Mouse (Mus musculus): ENCODE results near the gene Crb1. TPM values are rescaled to one million over a fixed set of nuclear protein-coding genes. Genes with fewer than 3 reads are reported as not detected.

Crb1 gene
- polyA plus RNA-seq, 2 experiments = 0.04 TPM; not detected in 1

DNA sequence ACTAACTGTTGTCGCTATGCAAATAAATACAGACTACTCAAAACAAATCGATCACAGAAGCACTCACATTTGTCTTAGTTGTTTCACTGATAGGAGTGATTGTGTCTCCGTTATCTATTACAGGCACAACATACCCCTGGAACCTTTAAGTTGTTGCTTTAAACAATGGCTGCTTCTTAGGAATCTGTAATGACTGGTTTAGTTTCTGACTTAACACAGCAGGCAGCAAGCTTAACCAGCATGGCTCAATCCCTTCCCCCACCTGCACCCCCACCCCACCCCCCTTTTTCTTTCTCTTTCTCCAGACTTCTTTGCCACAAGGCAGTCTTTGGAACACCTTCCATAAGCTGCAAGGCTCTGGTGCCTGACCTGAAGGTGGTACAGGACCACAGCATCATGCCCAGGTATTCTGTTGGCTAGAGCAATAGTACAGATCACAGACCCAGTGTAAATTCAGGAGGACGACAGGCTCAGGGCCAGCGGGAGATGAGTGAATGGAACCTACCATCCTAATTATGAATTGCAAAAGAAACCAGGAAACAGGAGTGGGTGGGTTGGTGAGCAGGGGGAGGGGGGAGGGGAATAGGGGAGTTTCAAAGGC lies 182.4 kb downstream of the Crb1 start:
- H3K27ac ChIP-seq (replicated peaks; ENCODE audit: low read depth, low read length) = no peak overlapping the region
- H3K4me1 ChIP-seq (ENCODE audit: control insufficient read depth, insufficient read depth, low read length) = peaks cover 5% of the 10 kb centered on the region
- H3K27me3 ChIP-seq (ENCODE audit: control insufficient read depth, insufficient read depth, low read length) = no peaks in the 10 kb centered on the region; the same call in 1 of the 2 replicates
- 9% methylated on average over 5 of the region's 5 CpGs for WGBS
- no peak overlapping the region for H3K9ac ChIP-seq (ENCODE audit: low read depth, low read length, severe bottlenecking)
- H3K9me3 ChIP-seq (ENCODE audit: control insufficient read depth, low read length) = no peaks in the 10 kb centered on the region
- no peaks in the 10 kb centered on the region for H3K36me3 ChIP-seq (ENCODE audit: control insufficient read depth, insufficient read depth, low read length)
- H3K4me2 ChIP-seq (replicated peaks; ENCODE audit: low read depth, low read length, severe bottlenecking) = no peak overlapping the region
- no peak for DNase-seq (ENCODE audit: low spot score)
- TF ChIP-seq POLR2A (IDR thresholded peaks at IDR 0.05; ENCODE audit: borderline replicate concordance, extremely low read depth, insufficient read depth, insufficient read length) = no peak
- ATAC-seq (ENCODE audit: low FRiP score, low read depth) = no peak
- H3K4me3 ChIP-seq (replicated peaks; ENCODE audit: low read length) = no peak overlapping the region

DNA sequence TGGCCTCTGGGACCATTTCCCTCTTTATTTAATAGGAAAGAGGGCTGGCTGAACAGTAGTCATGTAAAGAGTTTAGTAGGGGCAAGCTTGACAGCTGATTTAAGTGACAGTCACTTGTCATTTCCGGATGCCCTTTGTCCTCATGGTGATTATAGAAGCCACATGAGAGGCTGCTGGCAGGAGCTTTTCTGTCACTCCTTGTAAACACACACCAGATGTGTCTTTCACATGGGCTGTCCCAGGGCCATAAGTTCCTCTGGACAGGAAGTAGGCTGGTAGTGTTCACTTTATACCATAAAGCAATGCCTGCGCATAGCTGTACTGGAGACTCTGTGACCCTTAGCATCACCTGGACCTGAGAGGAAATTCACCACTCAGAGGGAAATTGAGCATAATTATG lies 182.9 kb downstream of the Crb1 start:
- H3K4me2 ChIP-seq (replicated peaks; ENCODE audit: low read depth, low read length, severe bottlenecking) = no peak overlapping the region

DNA sequence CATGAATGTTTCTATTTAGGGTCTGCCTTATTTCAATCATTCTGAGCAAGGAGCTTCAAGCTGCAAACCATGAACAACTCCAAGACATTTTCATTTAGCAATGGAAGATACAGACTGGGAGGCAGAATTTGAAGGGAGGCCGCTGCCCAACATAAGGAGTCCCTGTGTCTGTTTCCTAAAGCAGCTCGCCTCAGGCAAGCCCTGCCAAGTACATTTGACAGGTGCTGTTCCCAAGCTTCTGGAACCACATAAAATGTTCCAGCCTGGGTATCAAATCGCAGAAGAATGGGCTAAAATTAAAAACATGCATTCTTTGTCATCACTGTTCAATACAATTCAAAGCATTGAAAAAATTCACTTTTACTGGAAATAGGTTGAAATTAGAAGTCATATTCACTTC lies 184.3 kb downstream of the Crb1 start:
- no peak for TF ChIP-seq POLR2A (IDR thresholded peaks at IDR 0.05; ENCODE audit: borderline replicate concordance, extremely low read depth, insufficient read depth, insufficient read length)
- H3K36me3 ChIP-seq (ENCODE audit: control insufficient read depth, insufficient read depth, low read length) = no peaks in the 10 kb centered on the region
- peaks cover 5% of the 10 kb centered on the region for H3K4me1 ChIP-seq (ENCODE audit: control insufficient read depth, insufficient read depth, low read length)
- H3K4me3 ChIP-seq (replicated peaks; ENCODE audit: low read length) = no peak overlapping the region
- no peaks in the 10 kb centered on the region for H3K9me3 ChIP-seq (ENCODE audit: control insufficient read depth, low read length)
- no peak overlapping the region for H3K27ac ChIP-seq (replicated peaks; ENCODE audit: low read depth, low read length)
- no peaks in the 10 kb centered on the region; the same call in 1 of the 2 replicates for H3K27me3 ChIP-seq (ENCODE audit: control insufficient read depth, insufficient read depth, low read length)
- WGBS = 20% methylated on average over 3 of the region's 3 CpGs
- 0 out of 2 replicates have a peak, but pooled peaks have one; percentile 41 for ATAC-seq (ENCODE audit: low FRiP score, low read depth)
- H3K9ac ChIP-seq (ENCODE audit: low read depth, low read length, severe bottlenecking) = no peak overlapping the region
- DNase-seq (ENCODE audit: low spot score) = no peak
- no peak overlapping the region for H3K4me2 ChIP-seq (replicated peaks; ENCODE audit: low read depth, low read length, severe bottlenecking)

More for the DNA sequence above, 182.9 kb downstream of the Crb1 start:
- ATAC-seq (ENCODE audit: low FRiP score, low read depth) = no peak
- no peak overlapping the region for H3K9ac ChIP-seq (ENCODE audit: low read depth, low read length, severe bottlenecking)
- H3K4me3 ChIP-seq (replicated peaks; ENCODE audit: low read length) = no peak overlapping the region
- H3K9me3 ChIP-seq (ENCODE audit: control insufficient read depth, low read length) = no peaks in the 10 kb centered on the region
- H3K27ac ChIP-seq (replicated peaks; ENCODE audit: low read depth, low read length) = no peak overlapping the region
- 26% methylated on average over 2 of the region's 2 CpGs for WGBS
- no peak for DNase-seq (ENCODE audit: low spot score)
- H3K4me1 ChIP-seq (ENCODE audit: control insufficient read depth, insufficient read depth, low read length) = peaks cover 5% of the 10 kb centered on the region
- TF ChIP-seq POLR2A (IDR thresholded peaks at IDR 0.05; ENCODE audit: borderline replicate concordance, extremely low read depth, insufficient read depth, insufficient read length) = no peak
- no peaks in the 10 kb centered on the region for H3K36me3 ChIP-seq (ENCODE audit: control insufficient read depth, insufficient read depth, low read length)
- H3K27me3 ChIP-seq (ENCODE audit: control insufficient read depth, insufficient read depth, low read length) = no peaks in the 10 kb centered on the region; the same call in 1 of the 2 replicates

DNA sequence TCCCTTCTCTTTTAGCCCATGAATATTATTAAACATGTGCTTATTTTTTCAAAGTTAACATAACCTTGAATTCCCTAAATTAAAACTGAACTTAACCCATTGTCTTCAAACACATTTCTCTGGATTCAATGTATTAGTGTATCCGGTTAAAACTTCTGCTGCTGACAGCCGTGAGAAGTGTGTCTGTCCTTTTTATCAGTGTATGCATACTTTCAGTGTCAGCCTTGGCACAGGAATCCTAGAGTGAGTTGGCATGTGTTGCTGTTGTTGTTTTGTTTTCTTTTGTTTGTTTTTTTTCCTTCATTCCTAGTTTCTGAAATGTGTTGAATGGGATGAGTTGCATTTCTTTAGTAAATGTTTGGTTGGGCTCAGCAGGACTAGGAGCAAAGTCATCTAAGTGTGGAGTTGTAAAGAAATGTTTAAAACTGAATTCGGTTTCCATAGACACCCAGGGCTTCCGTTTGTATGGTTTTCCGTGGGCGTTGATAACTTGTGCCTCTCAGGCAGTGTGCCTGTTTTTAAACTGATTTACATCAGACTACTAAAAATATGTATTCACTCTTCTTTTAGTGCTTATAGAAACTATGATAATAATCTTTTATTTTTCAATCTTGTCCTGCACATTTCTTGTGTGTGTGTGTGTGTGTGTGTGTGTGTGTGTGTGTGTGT lies 196.3 kb downstream of the Crb1 start:
- TF ChIP-seq POLR2A (IDR thresholded peaks at IDR 0.05; ENCODE audit: borderline replicate concordance, extremely low read depth, insufficient read depth, insufficient read length) = no peak
- Histone ChIP-seq H3K4me3 (replicated peaks; ENCODE audit: low read length) (no peak overlapping the region), H3K27me3 (ENCODE audit: control insufficient read depth, insufficient read depth, low read length) (no peaks in the 10 kb centered on the region), H3K4me2 (replicated peaks; ENCODE audit: low read depth, low read length, severe bottlenecking) (no peak overlapping the region), H3K9me3 (ENCODE audit: control insufficient read depth, low read length) (no peaks in the 10 kb centered on the region), H3K36me3 (ENCODE audit: control insufficient read depth, insufficient read depth, low read length) (no peaks in the 10 kb centered on the region), H3K9ac (ENCODE audit: low read depth, low read length, severe bottlenecking) (no peak overlapping the region), H3K4me1 (ENCODE audit: control insufficient read depth, insufficient read depth, low read length) (no peaks in the 10 kb centered on the region), H3K27ac (replicated peaks; ENCODE audit: low read depth, low read length) (no peak overlapping the region)
- 76% methylated on average over 6 of the region's 6 CpGs for WGBS
- DNase-seq (ENCODE audit: low spot score) (no peak), ATAC-seq (ENCODE audit: low FRiP score, low read depth) (no peak)

DNA sequence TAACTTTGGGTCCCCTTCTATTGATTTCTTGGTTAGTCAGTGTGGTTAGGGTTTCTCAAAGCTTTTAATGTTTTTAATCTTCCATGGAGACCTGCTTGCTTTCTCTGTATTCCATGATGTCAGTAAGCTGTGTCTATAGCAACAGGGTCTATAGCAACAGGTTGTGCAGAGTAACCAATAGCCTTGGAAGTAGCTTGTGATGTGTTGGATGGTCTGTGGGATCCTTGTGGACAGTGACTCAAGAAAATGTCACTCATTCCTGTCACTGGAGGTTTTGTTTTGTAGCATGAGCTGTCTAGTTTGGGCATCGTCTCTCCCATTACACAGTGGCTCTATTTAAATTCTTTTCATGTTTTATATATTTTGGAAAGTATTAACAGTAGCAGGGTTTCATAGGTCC lies 197.2 kb downstream of the Crb1 start:
- H3K36me3 ChIP-seq (ENCODE audit: control insufficient read depth, insufficient read depth, low read length) = no peaks in the 10 kb centered on the region
- H3K4me1 ChIP-seq (ENCODE audit: control insufficient read depth, insufficient read depth, low read length) = no peaks in the 10 kb centered on the region
- no peak overlapping the region for H3K4me2 ChIP-seq (replicated peaks; ENCODE audit: low read depth, low read length, severe bottlenecking)
- no peak overlapping the region for H3K4me3 ChIP-seq (replicated peaks; ENCODE audit: low read length)
- no peak overlapping the region for H3K9ac ChIP-seq (ENCODE audit: low read depth, low read length, severe bottlenecking)
- ATAC-seq (ENCODE audit: low FRiP score, low read depth) = no peak
- 71% methylated on average over 1 of the region's 1 CpGs for whole genome bisulfite sequencing
- DNase-seq (ENCODE audit: low spot score) = no peak
- TF ChIP-seq POLR2A (IDR thresholded peaks at IDR 0.05; ENCODE audit: borderline replicate concordance, extremely low read depth, insufficient read depth, insufficient read length) = no peak
- H3K9me3 ChIP-seq (ENCODE audit: control insufficient read depth, low read length) = no peaks in the 10 kb centered on the region
- no peaks in the 10 kb centered on the region for H3K27me3 ChIP-seq (ENCODE audit: control insufficient read depth, insufficient read depth, low read length)
- no peak overlapping the region for H3K27ac ChIP-seq (replicated peaks; ENCODE audit: low read depth, low read length)

Measured in limb, embryonic 14.5 days (tissue).